Mouse (Mus musculus): ENCODE data around the gene Dbr1. TPM values are rescaled to one million over a fixed set of nuclear protein-coding genes. Genes with fewer than 3 reads are reported as not detected.
A peak's percentile ranks its signal among the peaks of the same experiment; 100 is the strongest.
"Not testable (repeated sequence)": the region's sequence is repeated elsewhere in the genome, so short reads cannot be mapped to it uniquely, and the experiment has no call there.

Gene Dbr1
- total RNA-seq (2021): 10 to 100 TPM; 13.1 to 15.6 TPM

DNA sequence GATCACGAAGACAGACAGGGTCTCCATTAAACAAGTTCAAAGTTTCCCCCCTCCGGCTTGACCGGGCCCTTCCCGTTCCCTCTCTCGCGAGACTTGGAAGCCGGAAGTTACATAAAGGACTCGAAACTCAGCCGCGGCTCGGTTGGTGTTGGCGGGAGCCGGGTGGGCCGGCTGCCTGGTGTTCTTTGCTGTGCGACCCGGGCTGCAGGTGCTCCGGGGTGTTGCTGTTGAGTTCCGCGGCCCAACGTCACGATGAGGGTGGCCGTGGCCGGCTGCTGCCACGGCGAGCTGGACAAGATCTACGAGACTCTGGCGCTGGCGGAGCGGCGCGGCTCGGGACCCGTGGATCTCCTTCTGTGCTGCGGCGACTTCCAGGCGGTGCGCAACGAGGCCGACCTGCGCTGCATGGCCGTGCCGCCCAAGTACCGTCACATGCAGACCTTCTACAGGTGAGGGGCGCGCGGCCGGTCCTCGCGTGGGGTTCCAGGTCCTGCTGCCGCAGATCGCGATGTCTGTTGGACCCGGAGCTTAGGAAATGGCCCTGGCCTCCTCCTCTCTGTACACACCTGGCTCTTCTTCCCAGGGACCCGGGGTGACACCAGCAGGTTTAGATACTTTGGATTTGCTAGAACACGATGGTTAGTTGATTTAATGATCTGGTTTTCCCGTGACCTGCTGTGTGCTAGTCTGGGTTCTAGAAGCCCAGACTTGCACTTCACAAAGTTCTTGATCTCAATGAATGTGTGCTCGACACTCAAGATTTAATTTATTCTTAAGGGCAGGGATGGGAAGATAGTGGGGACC, at the start of gene Dbr1:
Gene Dbr1 (plus strand): TSS at position 123 of the 804 bp plus-strand sequence.
- intact Hi-C loops (cut with DNase I): loop anchor here (10.0 kb wide), 1 partner anchor 191 kb away; no protein-coding TSS in a partner anchor
- DNase-seq (ENCODE audit: low spot score in 2 of 2): peak; percentile 91 to 96

DNA sequence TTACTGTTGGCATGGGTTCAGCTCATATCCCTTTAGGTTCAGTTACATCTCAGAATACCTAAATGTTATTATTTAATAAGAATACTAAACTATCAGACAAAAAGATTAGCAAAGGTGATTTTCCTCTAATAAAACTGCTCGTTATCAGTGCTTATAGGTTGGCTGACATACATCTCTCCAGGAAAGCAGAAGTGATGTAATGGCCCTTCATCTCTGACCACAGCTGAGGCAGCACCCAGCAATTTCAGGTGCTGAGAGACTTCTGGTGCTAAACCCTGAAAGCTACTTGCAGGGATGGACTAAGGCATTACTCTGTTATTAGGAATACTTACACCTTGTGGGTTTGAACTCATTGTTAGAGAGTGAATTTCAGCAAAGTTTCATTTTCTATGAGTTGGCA, 43.7 kb upstream of the Dbr1 start:
- no peak for DNase-seq (ENCODE audit: low spot score in 2 of 2)
- intact Hi-C loops (cut with DNase I): no loop called here

DNA sequence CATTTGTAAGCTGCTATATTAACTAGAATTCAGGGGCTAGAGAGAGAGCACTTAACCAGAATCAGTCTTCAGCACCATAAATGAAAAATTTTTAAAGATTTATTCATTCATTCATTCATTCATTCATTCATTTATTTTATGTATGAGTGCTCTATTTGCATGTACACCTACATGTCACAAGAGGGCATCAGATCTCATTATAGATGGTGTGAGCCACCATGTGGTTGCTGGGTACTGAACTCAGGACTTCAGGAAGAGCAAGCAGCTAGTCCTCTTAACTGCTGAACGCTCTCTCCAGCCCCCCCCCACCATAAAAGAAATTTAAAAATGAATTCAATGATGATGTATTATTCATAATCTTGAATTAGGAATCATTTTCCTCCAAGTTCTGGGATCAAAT, 29.3 kb upstream of the Dbr1 start:
- intact Hi-C loops (cut with DNase I): no loop called here
- DNase-seq (ENCODE audit: low spot score in 2 of 2): no peak

DNA sequence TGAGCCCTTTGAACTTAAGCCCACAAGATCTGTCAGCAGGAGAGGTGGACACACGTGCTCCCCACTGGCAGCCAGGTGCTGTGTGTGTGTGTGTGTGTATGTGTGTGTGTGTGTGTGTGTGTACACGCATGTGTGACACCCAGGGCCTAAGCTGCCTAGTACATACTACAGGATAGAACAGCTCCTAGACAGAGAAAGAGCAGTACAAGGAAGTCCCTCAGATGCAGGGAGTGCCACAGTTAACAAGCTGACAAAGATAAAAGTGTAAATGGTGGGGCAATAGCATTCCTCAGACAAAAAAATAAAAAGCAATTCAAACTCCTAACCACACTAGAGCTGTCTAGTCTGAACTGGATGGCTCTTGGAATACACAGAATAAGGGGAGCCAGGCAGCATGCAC, 23.5 kb upstream of the Dbr1 start:
- intact Hi-C loops (cut with DNase I): no loop called here
- DNase-seq (ENCODE audit: low spot score in 2 of 2): no peak

DNA sequence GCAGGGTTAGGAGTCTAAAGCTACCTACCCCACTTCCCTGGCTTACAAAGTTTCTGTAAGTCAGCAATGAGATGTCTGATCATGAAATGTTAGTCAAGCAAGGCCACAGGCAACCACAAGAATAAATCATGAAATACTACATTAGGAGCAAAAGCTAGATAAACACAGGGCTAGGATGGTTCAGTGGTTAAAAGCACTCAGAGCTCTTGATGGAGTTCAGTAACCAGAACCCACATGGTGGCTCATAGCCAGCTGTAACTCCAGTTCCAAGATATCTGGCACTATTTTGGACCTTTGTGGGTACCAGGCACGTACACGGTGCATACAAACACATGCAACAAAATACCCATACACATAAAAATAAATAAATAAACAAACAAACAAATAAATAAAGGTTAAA, 22.6 kb upstream of the Dbr1 start:
- no peak for DNase-seq (ENCODE audit: low spot score in 2 of 2)
- intact Hi-C loops (cut with DNase I): no loop called here

DNA sequence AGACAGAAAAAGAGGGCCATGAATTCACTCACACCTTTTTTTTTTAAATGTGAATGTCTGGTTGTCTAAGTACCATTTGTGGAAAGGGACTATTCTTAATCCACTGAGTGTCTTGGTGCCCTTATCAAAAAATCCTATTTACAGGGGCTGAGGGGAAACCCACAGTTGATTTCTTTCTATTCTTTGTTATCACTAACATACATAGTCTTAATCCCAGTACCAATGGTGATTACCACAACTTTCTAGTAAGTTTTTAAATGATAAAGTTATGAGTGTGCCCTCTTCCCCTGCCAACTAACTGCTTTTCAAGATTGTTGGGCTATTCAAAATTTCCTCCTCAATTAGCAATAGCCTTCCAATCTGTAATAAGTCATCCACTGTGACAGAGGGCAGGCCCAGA, 21.5 kb upstream of the Dbr1 start:
- intact Hi-C loops (cut with DNase I): no loop called here
- no peak for DNase-seq (ENCODE audit: low spot score in 2 of 2)

DNA sequence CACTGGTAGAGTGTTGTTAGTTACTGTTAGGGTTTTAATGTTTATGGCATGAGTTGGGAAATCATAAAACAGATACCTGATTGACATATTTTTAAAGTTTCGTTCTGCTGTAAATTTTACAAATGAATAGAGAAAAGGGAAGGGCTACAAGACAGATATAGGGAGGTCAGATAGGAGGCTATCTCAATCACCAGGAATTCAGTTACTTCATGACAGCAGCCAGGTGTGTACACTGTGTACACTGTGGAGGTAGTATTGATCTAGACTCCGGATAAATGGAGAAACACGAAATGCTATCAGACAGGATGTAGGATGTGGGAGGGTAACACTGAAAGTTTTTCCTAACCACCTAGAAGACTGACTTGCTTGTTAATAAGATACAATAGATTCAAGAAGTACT, 20.3 kb upstream of the Dbr1 start:
- intact Hi-C loops (cut with DNase I): no loop called here
- no peak for DNase-seq (ENCODE audit: low spot score in 2 of 2)

DNA sequence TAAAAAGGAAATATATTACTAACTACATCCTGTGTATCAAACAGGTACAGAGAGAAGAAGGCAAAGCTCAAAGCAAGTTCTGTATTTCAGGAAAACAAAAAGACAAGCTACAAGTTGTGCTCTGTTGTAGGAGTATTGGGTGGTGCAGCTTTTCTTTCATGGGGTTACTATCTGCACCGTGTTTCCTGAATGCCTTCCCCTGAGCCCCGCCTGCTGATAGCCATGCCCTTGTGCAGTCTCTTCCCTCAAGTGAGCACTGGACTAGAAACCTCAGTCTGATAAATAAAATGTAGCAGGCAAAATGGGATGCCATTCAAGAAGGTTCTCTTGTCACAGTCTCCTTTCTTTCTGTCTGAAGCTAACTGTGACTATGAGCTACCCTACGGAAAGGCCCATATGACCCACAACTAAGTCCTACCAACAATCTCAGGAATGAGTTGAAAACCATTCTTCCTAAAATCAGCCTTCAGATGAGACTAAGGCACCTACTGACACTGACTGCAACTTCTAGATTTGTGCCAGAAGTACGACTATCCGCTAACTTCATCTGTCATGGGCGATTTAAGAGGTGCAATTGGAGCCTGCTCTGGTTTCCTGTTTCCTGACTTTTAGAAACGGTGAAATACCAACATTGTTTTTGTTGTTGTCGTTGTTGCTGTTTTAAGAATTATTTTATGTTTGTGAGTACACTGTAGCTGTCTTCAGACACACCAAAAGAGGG, 17.9 kb upstream of the Dbr1 start:
- no peak for DNase-seq (ENCODE audit: low spot score in 2 of 2)
- intact Hi-C loops (cut with DNase I): no loop called here

DNA sequence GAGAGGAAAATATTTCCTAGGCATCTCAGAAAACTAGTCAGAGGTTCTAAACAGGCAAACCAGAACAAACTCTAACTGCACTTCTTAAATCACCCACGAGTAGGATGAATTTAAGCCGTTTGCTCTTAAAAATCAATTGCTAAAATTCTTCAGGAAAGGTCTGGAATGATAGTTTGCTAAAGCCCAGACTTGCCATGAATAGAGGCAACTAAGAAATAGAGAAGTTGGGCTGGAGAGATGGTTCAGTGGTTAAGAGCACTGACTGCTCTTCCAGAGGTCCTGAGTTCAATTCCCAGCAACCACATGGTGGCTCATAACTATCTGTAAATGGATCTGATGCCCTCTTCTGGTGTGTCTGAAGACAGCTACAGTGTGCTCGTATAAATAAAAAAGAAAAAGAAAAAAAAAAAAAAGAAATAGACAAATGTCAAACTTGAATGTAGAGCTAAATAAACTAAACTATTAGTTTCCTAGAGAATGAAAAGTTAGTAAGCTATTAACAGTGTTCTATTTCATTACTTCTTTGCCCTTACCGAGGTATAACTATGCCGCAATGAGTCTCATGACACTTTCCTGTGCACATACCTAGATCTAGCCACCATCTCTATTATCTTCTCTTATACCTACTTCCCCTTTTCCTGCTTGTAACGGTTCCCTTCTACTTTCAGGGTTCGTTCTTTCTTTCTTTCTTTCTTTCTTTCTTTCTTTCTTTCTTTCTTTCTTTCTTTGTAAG, 16.6 kb upstream of the Dbr1 start:
- intact Hi-C loops (cut with DNase I): no loop called here
- DNase-seq (ENCODE audit: low spot score in 2 of 2): no peak

DNA sequence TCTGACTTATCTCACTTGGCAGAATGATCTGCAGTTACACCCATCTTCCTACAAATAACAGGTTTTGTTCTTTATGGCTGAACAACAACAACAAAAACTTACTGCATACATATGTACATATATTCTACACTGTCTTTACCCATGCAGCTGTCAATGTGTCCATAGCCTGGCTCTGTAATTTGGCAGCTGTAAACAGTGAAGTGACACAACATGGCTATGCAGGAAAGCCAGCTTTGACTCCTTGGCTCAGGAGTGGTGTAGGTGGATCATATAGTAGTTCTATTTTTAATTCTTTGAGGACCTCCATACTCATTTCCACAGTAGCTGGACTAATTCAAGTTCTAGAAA, 16.1 kb upstream of the Dbr1 start:
- intact Hi-C loops (cut with DNase I): no loop called here
- no peak for DNase-seq (ENCODE audit: low spot score in 2 of 2)

DNA sequence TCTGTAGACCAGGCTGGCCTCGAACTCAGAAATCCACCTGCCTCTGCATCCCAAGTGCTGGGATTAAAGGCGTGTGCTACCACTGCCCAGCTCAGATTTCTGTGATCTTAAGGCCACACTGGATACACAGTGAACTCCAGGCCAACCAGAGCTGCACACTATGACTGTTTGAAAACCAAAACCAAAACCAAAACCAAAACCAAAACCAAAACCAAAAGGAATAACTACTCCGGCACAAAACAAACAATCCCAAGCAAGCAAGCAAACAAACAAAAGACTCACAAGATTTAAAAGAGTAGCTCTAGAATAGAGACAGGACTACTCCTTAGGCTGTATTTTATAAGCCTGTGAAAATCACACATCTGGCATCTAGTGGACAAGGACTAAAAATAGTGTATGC, 15.2 kb upstream of the Dbr1 start:
- no peak for DNase-seq (ENCODE audit: low spot score in 2 of 2)
- intact Hi-C loops (cut with DNase I): no loop called here

DNA sequence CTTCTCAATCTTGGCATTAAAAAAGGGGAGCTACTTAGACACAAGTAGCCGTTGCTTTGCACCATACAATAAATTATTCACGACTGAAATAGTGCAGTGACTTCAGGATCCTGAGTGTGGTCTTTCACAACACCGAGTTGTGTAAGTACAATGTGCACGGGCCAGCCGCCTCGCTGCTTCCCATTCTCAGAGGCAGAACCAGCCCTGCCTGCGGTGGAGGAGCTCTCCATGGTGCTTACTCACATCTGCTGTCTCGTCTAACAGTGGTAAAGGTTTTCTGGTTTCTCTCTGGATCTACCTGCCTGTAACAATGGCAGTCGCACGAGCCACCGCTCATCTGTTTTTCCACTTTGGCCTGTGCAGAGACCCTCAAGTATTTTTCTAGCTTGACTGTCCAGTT, 11.9 kb upstream of the Dbr1 start:
- intact Hi-C loops (cut with DNase I): no loop called here
- DNase-seq (ENCODE audit: low spot score in 2 of 2): peak in 1 of 2 experiments; percentile 8

DNA sequence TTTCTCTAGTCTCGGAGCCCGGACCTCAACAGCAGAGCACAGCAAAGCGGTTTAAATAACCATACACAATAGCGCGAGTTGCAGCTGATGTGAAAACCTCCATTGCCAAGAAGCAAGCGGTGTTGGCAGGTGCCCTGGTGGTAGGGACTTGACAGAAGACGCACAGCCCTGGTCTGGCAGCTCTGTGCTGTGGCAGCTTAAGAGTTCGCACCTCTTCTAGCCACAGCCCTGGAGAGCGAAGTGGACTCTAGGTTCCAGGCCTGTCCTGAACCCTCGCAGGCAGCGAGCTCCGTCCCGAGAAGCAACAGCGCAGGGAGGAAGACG, 7.6 kb upstream of the Dbr1 start:
- intact Hi-C loops (cut with DNase I): no loop called here
- no peak for DNase-seq (ENCODE audit: low spot score in 2 of 2)

DNA sequence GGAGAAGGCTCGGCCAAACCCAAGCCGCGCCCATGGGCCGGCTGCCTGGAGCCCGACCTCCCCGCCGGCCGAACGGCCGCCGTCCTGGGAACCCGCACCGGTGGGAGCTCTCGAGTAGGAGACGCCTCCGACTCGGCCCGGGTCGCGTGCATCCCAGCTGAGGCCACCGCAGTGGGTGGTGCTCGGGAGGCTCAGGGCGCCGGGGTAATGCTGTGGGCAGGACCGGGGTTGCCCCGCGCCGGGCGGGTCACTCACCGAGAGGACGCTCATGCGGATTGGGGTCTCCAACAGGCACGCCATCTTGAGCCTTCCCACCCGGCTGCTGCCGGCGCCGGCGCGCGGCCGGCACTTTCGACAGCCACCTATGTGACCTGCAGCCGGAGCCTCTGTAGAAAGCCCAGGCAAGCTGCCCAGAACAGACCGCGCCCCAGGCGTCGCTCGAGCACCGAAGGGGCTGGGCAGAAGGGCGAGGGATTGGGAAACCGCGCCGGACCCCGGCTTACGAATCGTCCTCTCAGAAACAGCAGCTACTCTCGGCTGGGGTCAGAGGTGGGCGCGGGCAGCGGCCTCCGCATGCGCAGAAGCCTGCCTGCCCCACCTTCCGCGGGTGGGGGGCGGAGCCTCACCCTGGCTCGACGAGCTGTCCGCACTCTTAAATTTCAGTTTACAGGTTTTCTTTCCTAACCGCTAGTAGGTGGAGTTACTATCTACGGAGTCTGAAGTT, 7.1 kb upstream of the Dbr1 start, which contains the start of gene Armc8:
Gene Armc8 (minus strand): TSS at position 553 of the 724 bp plus-strand sequence.
- DNase-seq (ENCODE audit: low spot score in 2 of 2): peak; percentile 92 to 93
- intact Hi-C loops (cut with DNase I): no loop called here

DNA sequence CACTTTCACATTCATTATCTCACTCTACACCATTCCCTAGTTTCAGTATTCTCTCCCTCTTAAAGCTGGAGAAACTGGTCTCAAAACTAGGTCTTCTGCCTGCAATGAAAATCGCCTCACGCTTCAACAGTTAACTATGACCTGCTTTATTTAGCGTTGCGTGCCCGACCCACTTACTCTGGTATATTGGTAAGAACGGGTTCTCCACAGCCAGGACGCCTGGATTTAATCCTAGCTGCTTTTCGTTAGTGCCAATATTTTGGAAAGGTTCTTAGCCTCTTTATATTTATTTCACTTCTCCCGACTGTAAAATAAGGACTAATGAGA, 6.6 kb upstream of the Dbr1 start:
- DNase-seq (ENCODE audit: low spot score in 2 of 2): no peak
- intact Hi-C loops (cut with DNase I): no loop called here

DNA sequence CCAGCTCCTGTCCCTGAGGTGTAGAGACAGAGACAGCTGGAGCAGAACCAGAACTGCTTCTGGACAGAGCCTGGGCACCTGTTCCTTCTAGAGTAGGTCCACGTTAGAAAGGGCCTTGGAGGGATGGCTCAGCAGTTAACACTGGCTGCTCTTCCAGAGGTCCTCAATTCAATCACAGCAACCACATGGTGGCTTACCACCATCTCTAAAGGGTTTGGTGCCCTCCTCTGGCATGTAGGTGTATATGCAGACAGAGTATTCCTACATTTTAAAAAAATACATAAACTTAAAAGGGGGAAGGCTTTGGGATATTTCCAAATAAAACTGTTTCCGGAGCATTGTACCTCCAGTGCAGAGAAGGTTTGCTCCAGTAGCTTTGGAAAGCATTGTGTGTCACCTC, 5.1 kb downstream of the Dbr1 start:
- DNase-seq (ENCODE audit: low spot score in 2 of 2): peak; percentile 47 to 60

DNA sequence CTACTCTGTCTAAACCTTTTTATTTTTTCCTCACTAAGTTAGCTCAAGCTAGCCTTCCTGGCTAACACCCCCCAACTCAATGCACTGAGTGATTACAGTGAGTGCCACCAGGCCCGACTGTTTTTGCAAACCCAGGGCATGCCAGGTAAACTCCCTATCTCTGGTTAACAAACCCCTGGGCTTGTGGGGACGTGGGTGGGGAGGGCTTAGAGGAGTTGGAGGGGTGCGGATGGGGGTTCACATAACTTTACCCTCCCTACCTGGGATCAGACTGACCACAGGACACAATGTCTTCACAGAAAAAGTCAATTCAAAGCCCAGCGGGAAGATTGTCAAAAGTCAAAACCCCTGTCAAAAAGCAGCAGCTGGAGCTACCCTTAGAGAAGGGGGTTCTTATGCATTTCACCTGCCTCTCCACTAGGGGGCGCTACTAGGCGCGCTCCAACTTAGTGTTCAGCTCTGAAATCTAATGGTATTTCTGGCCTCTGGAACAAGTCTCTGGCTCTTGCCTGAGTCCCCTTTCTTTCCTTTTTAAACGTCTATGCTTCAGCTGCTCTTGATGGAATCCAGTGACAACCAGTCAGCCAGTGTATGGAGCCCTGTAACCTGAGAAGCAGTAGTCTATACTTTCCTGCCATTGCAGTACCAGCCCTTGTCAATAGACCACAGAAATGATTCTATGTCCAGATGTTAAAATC, 12.1 kb downstream of the Dbr1 start:
- peak; percentile 32 to 34 for DNase-seq (ENCODE audit: low spot score in 2 of 2)
- intact Hi-C loops (cut with DNase I): loop anchor here (2.0 kb wide), 1 partner anchor 43 kb away; no protein-coding TSS in a partner anchor

More for the DNA sequence above, 5.1 kb downstream of the Dbr1 start:
- intact Hi-C loops (cut with DNase I): loop anchor here (5.0 kb wide), 1 partner anchor 113 kb away; no protein-coding TSS in a partner anchor

DNA sequence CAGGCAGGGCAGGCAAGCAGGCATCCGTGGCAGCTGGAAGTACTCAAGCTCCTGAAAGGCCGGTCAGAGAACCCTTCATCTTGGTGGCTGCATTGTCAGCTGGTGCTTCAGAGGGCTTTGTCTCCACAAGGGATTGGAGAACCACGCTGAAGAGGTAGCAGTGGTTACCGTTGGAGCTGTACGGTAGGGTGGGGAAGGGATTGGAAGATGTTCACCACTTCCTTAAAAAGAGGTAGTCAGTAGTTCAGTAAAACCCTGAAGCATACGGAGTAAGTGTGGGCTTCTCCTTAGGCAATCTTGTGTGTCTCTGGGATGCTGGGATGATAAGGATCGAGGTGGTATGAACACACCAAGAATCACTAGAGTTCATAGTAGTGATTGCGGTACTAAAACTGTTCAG, 15.5 kb downstream of the Dbr1 start:
- intact Hi-C loops (cut with DNase I): loop anchor here (2.0 kb wide), 1 partner anchor 72 kb away; no protein-coding TSS in a partner anchor
- no peak for DNase-seq (ENCODE audit: low spot score in 2 of 2)

DNA sequence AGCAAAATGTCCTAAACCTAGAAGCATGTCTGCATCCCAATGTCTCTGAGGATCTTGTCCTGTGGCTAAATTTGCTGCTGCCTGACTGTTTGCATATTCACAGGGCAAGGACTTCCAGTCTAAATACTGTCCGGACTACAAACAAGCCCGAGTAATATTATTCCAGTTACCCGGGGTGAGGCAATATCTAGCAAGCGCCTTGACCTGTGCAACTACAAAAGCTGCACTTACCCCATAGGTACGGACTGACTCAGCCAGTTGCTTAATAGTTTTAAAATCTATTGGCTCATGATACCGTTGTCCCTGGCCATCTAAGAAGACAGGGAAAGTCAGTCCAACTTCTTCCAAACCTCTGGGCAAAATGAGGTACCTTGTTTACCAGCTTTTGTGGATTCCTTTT, 23.5 kb downstream of the Dbr1 start:
- DNase-seq (ENCODE audit: low spot score in 2 of 2); intact Hi-C loops (cut with DNase I): not testable (repeated sequence)

All from left cerebral cortex, postnatal 25 days (tissue).